Mouse (Mus musculus) heart, adult 2 months (tissue): Measurements from ENCODE around the gene Qpctl. TPM values are rescaled to one million over a fixed set of nuclear protein-coding genes. Genes with fewer than 3 reads are reported as not detected.

Experiments used
- DNase-seq, 2 experiments: peaks; one replicate each; pipeline ENCODE4 v3.0.0; 2021
- H3K27ac ChIP-seq: fragments of 200-600 bp; 2 replicates; pipeline ENCODE4 v1.8.1; 2022
- H3K27me3 ChIP-seq: fragments of 200-500 bp; 2 replicates; pipeline ENCODE4 v1.6.1; 2012; ENCODE audit warnings: mild to moderate bottlenecking, low read length, inconsistent platforms, mixed read lengths; ENCODE audit not compliant: control insufficient read depth, insufficient read depth
- H3K36me3 ChIP-seq: fragments of 200-500 bp; 2 replicates; pipeline ENCODE4 v1.6.1; 2012; ENCODE audit warnings: low read length, inconsistent platforms; ENCODE audit not compliant: control insufficient read depth, insufficient read depth
- H3K4me1 ChIP-seq: fragments of 200-500 bp; 2 replicates; pipeline ENCODE4 v1.6.1; 2011; ENCODE audit warnings: low read length; ENCODE audit not compliant: control insufficient read depth, insufficient read depth
- H3K4me3 ChIP-seq: fragments of 200-600 bp; 2 replicates; pipeline ENCODE4 v1.8.1; 2022
- H3K79me2 ChIP-seq: fragments of 200-500 bp; replicated peaks from 2 replicates; pipeline ENCODE4 v1.6.1; 2012; ENCODE audit warnings: mild to moderate bottlenecking, inconsistent platforms, low read length, moderate library complexity, mixed read lengths; ENCODE audit not compliant: control insufficient read depth, insufficient read depth
- H3K9ac ChIP-seq: fragments of 200-500 bp; 2 replicates; pipeline ENCODE4 v1.6.1; 2012; ENCODE audit warnings: low read depth, mild to moderate bottlenecking, control low read depth, inconsistent platforms, low read length, mixed read lengths
- CTCF ChIP-seq: fragments of 200-600 bp; IDR thresholded peaks from 2 replicates; pipeline ENCODE4 v1.8.1; 2022; ENCODE audit warnings: antibody characterized with exemption, mild to moderate bottlenecking, moderate library complexity
- EP300 ChIP-seq: fragments of 200-500 bp; IDR thresholded peaks from 2 replicates; pipeline ENCODE4 v1.6.1; 2011; ENCODE audit warnings: low read depth, low read length, control low read depth; ENCODE audit not compliant: insufficient read depth
- POLR2A ChIP-seq: fragments of 200-500 bp; IDR thresholded peaks from 2 replicates; pipeline ENCODE4 v1.6.1; 2011; ENCODE audit warnings: mild to moderate bottlenecking, low read depth, low read length, control low read depth; ENCODE audit not compliant: insufficient read depth
- WGBS: fragments of 180-500 bp; shearing (Covaris S2); methylation state at CpG from one replicate; pipeline ENCODE4 v1.1.7; 2018; 5-methylcytosine and 5-hydroxymethylcytosine counted together
- intact Hi-C: fragments of 180-260 bp; cut with DNase I; formaldehyde crosslinking; loops from one replicate; pipeline ENCODE4 v1.15.1; 2025
- polyA plus RNA-seq: library from polyadenylated mRNA; depleted of rRNA; stranded (reverse); fragments of >200 nt; gene quantifications from 2 replicates; pipeline ENCODE4 v1.2.3, GENCODE M21; 2012
- total RNA-seq, 2 experiments: library from RNA; stranded (reverse); gene quantifications; 2 replicates each; pipeline ENCODE4 v1.2.3; 2021

Gene Qpctl
- total and polyA plus RNA-seq, 3 experiments, result 3.8 to 5.3 (median 4.6) TPM

- no peaks in the 10 kb centered on the region for H3K36me3 ChIP-seq
- H3K9ac ChIP-seq, result no peak overlapping the region
- no peaks in the 10 kb centered on the region for H3K79me2 ChIP-seq
- no peak overlapping the region for H3K27ac ChIP-seq
- H3K4me3 ChIP-seq, result no peak overlapping the region
- intact Hi-C loops, result no loop called here
- peaks cover 3% of the 10 kb centered on the region; the same call in 1 of the 2 replicates for H3K4me1 ChIP-seq
- no peak for DNase-seq
- peaks cover 2% of the 10 kb centered on the region; the same call in 1 of the 2 replicates for H3K27me3 ChIP-seq
- TF ChIP-seq EP300 (no peak), POLR2A (no peak), CTCF (no peak)
- 87% methylated on average over 7 of the region's 7 CpGs for WGBS
Observed at GRCm38 (mm10) chr7:19162928-19163327, 13.8 kb upstream of the Qpctl start.

GRCm38 (mm10) chr7:19160115-19160514, 11.0 kb upstream of the Qpctl start:
- Histone ChIP-seq H3K9ac (no peak overlapping the region), H3K27ac (no peak overlapping the region), H3K79me2 (no peaks in the 10 kb centered on the region), H3K4me1 (peaks cover 3% of the 10 kb centered on the region), H3K27me3 (peaks cover 2% of the 10 kb centered on the region; the same call in 1 of the 2 replicates), H3K36me3 (no peaks in the 10 kb centered on the region), H3K4me3 (no peak overlapping the region)
- TF ChIP-seq CTCF (no peak), POLR2A (no peak), EP300 (no peak)
- 4% methylated on average over 20 of the region's 20 CpGs for WGBS
- DNase-seq, result no peak
- intact Hi-C loops, result no loop called here

- no peaks in the 10 kb centered on the region for H3K79me2 ChIP-seq
- no peak for DNase-seq
- H3K27ac ChIP-seq, result no peak overlapping the region
- 37% methylated on average over 18 of the region's 18 CpGs for WGBS
- no peaks in the 10 kb centered on the region for H3K36me3 ChIP-seq
- H3K27me3 ChIP-seq, result peaks cover 2% of the 10 kb centered on the region; the same call in 1 of the 2 replicates
- H3K9ac ChIP-seq, result no peak overlapping the region
- TF ChIP-seq CTCF (no peak), EP300 (no peak), POLR2A (no peak)
- H3K4me3 ChIP-seq, result no peak overlapping the region
- intact Hi-C loops, result loop anchor here (5.0 kb wide), 1 partner anchor 48 kb away; no protein-coding TSS in a partner anchor
- peaks cover 3% of the 10 kb centered on the region for H3K4me1 ChIP-seq
Observed at GRCm38 (mm10) chr7:19159411-19159810, 10.3 kb upstream of the Qpctl start.

GRCm38 (mm10) chr7:19158601-19159000, 9.5 kb upstream of the Qpctl start:
- intact Hi-C loops, result loop anchor here (5.0 kb wide), 1 partner anchor 49 kb away; no protein-coding TSS in a partner anchor
- no peak for DNase-seq
- WGBS, result 77% methylated on average over 11 of the region's 11 CpGs
- TF ChIP-seq EP300 (no peak), CTCF (no peak)
- H3K27me3 ChIP-seq, result peaks cover 2% of the 10 kb centered on the region; the same call in 1 of the 2 replicates
- H3K36me3 ChIP-seq, result no peaks in the 10 kb centered on the region
- H3K4me3 ChIP-seq, result no peak overlapping the region
- H3K4me1 ChIP-seq, result peaks cover 3% of the 10 kb centered on the region
- H3K79me2 ChIP-seq, result no peaks in the 10 kb centered on the region
- H3K9ac ChIP-seq, result no peak overlapping the region
- H3K27ac ChIP-seq, result no peak overlapping the region

GRCm38 (mm10) chr7:19157160-19157800, 8.2 kb upstream of the Qpctl start:
- Histone ChIP-seq H3K4me1 (peaks cover 3% of the 10 kb centered on the region), H3K4me3 (no peak overlapping the region), H3K27ac (no peak overlapping the region), H3K79me2 (no peaks in the 10 kb centered on the region), H3K36me3 (no peaks in the 10 kb centered on the region), H3K27me3 (peaks cover 2% of the 10 kb centered on the region; the same call in 1 of the 2 replicates), H3K9ac (peak overlapping the region; percentile 45)
- TF ChIP-seq CTCF (no peak), EP300 (peak; percentile 55; the same call in 1 of the 2 replicates)
- intact Hi-C loops, result loop anchor here (1.0 to 5.0 kb wide), 2 partner anchors 16 to 50 kb away; no protein-coding TSS in a partner anchor
- WGBS, result 5% methylated on average over 30 of the region's 30 CpGs
- DNase-seq, result peak; percentile 89 to 93

GRCm38 (mm10) chr7:19155825-19156475, 6.9 kb upstream of the Qpctl start:
- Histone ChIP-seq H3K4me1 (peaks cover 3% of the 10 kb centered on the region), H3K27me3 (peaks cover 2% of the 10 kb centered on the region; the same call in 1 of the 2 replicates), H3K36me3 (no peaks in the 10 kb centered on the region), H3K4me3 (no peak overlapping the region), H3K79me2 (no peaks in the 10 kb centered on the region), H3K9ac (no peak overlapping the region), H3K27ac (no peak overlapping the region)
- intact Hi-C loops, result loop anchor here (5.0 kb wide), 1 partner anchor 51 kb away; no protein-coding TSS in a partner anchor
- DNase-seq, result no peak
- TF ChIP-seq CTCF (peak; percentile 42), EP300 (no peak), POLR2A (no peak)
- 67% methylated on average over 13 of the region's 13 CpGs for WGBS
